Mouse (Mus musculus) heart, adult 2 months (tissue): ENCODE results near the gene Marf1.

Source experiments
- CTCF ChIP-seq: fragments of 200-600 bp; IDR thresholded peaks from 2 replicates; pipeline ENCODE4 v1.8.1; 2022; ENCODE audit warnings: antibody characterized with exemption, mild to moderate bottlenecking, moderate library complexity
- POLR2A ChIP-seq: fragments of 200-500 bp; IDR thresholded peaks from 2 replicates; pipeline ENCODE4 v1.6.1; 2011; ENCODE audit warnings: mild to moderate bottlenecking, low read depth, low read length, control low read depth; ENCODE audit not compliant: insufficient read depth

GRCm38 (mm10) chr16:14088249-14088648, 74.9 kb downstream of the Marf1 start:
- TF ChIP-seq CTCF: no peak
- no peak for TF ChIP-seq POLR2A
